Mouse (Mus musculus) bone marrow, adult 2 months (tissue): ENCODE data around the gene Esp3. TPM values are rescaled to one million over a fixed set of nuclear protein-coding genes. Genes with fewer than 3 reads are reported as not detected.
"Not testable (repeated sequence)": the region's sequence is repeated elsewhere in the genome, so short reads cannot be mapped to it uniquely, and the experiment has no call there.

Experiments
- H3K27ac ChIP-seq: fragments of 200-500 bp; 2 replicates; pipeline ENCODE4 v1.5.1; 2012; ENCODE audit warnings: low read depth, mild to moderate bottlenecking, control low read depth, inconsistent platforms, low read length; ENCODE audit not compliant: control insufficient read depth, poor library complexity, insufficient read depth
- H3K4me1 ChIP-seq: fragments of 200-500 bp; 2 replicates; pipeline ENCODE4 v1.6.1; 2011; ENCODE audit warnings: low read length; ENCODE audit not compliant: control insufficient read depth, insufficient read depth
- H3K4me3 ChIP-seq: fragments of 200-500 bp; replicated peaks from 2 replicates; pipeline ENCODE3; 2011; ENCODE audit warnings: mild to moderate bottlenecking, low read depth, low read length, control low read depth; ENCODE audit not compliant: control insufficient read depth
- CTCF ChIP-seq: fragments of 200-500 bp; IDR thresholded peaks from 2 replicates; pipeline ENCODE4 v1.5.1; 2011; ENCODE audit warnings: low read length, control low read depth; ENCODE audit not compliant: control insufficient read depth, insufficient read depth
- POLR2A ChIP-seq: fragments of 200-500 bp; IDR thresholded peaks from 2 replicates; pipeline ENCODE4 v1.6.1; 2011; ENCODE audit warnings: low read depth, mild to moderate bottlenecking, control low read depth, low read length, borderline replicate concordance; ENCODE audit not compliant: control insufficient read depth
- WGBS: fragments of 180-500 bp; shearing (Covaris S2); methylation state at CpG from one replicate; pipeline ENCODE4 v1.1.7; 2018; 5-methylcytosine and 5-hydroxymethylcytosine counted together
- polyA plus RNA-seq: library from polyadenylated mRNA; stranded (reverse); fragments of >200 nt; gene quantifications from 2 replicates; pipeline ENCODE4 v1.2.4, GENCODE M21; 2011; ENCODE audit warnings: low replicate concordance; ENCODE audit not compliant: missing spikeins, insufficient read depth, insufficient read length

Esp3 gene
- not detected in 2 replicates for polyA plus RNA-seq

DNA sequence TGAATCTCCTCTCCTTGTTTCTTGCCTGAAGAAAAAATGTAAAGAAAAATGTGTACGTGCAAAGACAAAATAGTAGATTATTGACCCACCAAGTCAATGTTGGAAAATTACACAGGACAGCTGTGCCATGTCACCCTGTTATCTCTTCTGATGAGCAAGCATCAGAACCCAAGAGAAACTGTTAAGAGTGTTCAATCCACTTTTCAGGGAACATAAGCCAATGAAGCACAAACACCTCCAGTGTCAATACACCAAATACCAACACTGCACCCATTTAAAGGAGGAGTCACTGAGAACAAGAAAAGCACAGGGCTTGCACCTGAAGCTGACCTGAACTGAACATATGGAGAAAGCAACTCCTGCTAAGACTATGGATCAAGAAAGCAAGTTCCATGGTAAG, at the start of gene Esp3:
Gene Esp3, plus strand, starts transcription at position 301 of the 400 bp plus-strand sequence.
- H3K4me3 ChIP-seq, H3K4me1 ChIP-seq, H3K27ac ChIP-seq: not testable (repeated sequence)
- WGBS: 82% methylated on average over 1 of the region's 1 CpGs

- H3K4me3 ChIP-seq, H3K27ac ChIP-seq, H3K4me1 ChIP-seq: not testable (repeated sequence)
- 69% methylated on average over 6 of the region's 6 CpGs for WGBS
Observed at GRCm38 (mm10) chr17:40583906-40584305, 48.0 kb upstream of the Esp3 start.

DNA sequence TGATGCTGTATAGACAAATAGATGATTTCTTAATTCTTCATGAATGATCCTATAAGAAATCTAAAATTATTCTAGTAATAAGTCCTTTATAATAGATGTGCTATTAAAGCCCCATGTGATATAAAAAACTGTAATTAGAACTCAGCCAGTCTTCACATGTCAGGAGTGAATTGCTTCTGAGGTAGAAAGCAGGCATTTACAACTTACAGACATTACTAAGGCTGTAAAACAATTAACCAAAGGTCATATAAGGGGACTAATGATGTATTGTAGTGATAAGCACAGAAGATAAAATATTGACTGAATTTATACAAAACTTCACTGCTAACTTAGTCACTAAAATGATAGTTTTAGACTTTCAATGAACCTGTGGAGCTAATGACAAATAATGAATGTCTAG, 40.6 kb upstream of the Esp3 start:
- TF ChIP-seq POLR2A: no peak
- no peak for TF ChIP-seq CTCF
- Histone ChIP-seq H3K4me1 (no peaks in the 10 kb centered on the region), H3K27ac (no peak overlapping the region), H3K4me3 (no peak overlapping the region)

DNA sequence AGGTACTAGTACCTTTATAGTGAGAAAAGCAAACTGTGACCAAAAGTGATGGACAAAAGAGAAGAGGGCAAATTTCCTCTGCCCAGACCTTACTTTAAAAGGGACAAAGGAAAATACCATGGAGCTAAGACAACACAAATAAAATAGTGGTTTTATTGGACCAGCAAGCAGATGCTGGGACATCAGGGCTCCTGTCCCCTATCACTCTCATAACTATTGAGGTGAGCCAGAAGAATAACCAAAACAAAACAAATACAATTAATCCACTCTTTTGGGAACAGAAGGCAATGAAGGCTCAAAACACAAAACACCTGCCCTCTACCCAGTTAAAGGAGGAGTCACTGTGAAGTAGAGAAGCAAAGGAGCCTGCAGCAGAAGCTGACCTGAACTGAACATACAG, 33.6 kb upstream of the Esp3 start, which contains the start of gene Esp4:
Gene Esp4, plus strand, starts transcription at position 301 of the 400 bp plus-strand sequence.
- Histone ChIP-seq H3K4me3 (no peak within 1 kb of the TSS), H3K27ac (no peak within 1 kb of the TSS), H3K4me1 (no peaks in the 10 kb centered on the region)
- TF ChIP-seq POLR2A (no peak), CTCF (no peak)

DNA sequence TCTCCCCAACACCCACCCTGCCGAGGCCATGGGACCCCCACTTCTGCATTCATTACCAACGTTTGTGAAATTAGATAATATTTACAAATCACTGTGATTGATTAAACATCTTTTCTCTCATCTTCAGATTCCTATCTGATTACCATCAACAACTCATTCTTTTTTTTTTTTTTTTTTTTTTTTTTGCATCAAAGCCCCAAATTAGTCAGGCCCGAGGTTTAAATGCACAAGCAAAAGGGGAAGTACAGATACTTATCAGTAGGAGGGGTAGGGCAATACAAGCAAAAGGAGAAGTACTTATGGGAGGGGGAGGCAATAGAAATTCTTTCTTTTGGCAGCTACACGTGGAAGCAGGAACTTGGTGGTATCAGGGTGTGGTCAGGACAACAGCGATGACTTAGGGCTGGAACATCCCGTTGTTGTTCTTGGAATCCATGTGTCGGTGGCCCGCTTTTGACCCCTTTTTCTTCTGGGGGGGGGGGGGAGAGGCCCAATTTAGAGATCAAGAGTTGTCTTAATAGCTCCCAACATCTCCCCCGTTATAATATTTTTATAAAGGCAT, 30.3 kb downstream of the Esp3 start:
- not testable (repeated sequence) for H3K4me1 ChIP-seq, H3K27ac ChIP-seq, H3K4me3 ChIP-seq
- 40% methylated on average over 9 of the region's 9 CpGs for WGBS

GRCm38 (mm10) chr17:40663161-40663811, 31.4 kb downstream of the Esp3 start:
- H3K4me1 ChIP-seq, H3K27ac ChIP-seq, H3K4me3 ChIP-seq: not testable (repeated sequence)
- 77% methylated on average over 12 of the region's 12 CpGs for WGBS

Other genes with a start within 250 kb of the Esp3 start
- not detected in 2 replicates for gene Esp8, start 112.1 kb upstream of the Esp3 start, polyA plus RNA-seq
- not detected in 2 replicates for gene Esp6, start 70.6 kb upstream of the Esp3 start, polyA plus RNA-seq
- gene Esp4, start 33.5 kb upstream of the Esp3 start, polyA plus RNA-seq: not detected in 2 replicates
- not detected in 2 replicates for gene Esp1, start 95.0 kb downstream of the Esp3 start, polyA plus RNA-seq
- gene Crisp2, start 174.9 kb downstream of the Esp3 start, polyA plus RNA-seq: 3.0 TPM in 1 of 2 replicates, not detected in the other
- 37.6 and 108 TPM in 2 replicates for gene Rhag, start 179.1 kb downstream of the Esp3 start, polyA plus RNA-seq
- gene 9130008F23Rik, start 248.5 kb downstream of the Esp3 start, polyA plus RNA-seq: 0.45 and 2.0 TPM in 2 replicates